Mouse (Mus musculus): ENCODE measurements around the gene Sec14l2.

Gene Sec14l2

DNA sequence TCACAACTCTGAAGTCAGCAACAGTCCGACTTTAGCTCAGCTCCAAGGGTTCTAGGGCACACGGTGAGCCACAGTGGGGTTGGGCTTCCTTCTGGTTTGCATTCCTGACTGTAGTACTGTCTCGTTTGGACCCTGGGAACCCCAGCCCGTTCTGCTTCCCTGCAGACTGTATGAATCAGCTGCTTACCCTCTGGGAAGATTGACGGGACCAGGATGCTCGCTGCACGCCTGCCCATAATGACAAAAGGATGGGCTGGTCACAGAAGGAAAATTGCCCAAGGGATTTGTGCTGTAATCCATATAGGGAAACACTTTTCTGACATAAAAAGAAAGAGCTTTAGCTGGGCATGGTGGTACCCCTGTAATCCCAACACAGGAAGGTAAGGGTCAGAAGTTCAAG is 24.4 kb downstream of the Sec14l2 start:
- WGBS, result 67% methylated on average over 7 of the region's 7 CpGs

DNA sequence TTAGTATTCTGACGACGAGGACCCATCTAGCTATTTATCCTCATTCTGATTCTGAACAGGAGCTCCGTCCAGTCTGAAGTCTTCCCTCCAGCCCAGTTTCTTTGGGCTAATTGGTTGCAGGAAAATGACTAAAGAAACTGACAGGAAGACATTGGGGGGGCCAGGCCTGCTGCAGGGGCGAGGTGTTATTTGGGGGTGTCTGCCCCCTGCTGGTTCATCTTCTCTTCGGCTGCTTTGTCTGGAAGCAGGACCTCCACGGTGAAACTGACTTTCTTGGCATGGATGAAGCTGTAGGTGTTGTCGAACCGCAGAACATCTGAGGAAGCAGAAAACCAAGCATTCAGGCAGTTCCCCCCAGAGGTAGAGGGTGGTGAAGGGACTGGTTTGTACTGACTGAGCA is 25.1 kb downstream of the Sec14l2 start:
- 49% methylated on average over 8 of the region's 8 CpGs for WGBS

DNA sequence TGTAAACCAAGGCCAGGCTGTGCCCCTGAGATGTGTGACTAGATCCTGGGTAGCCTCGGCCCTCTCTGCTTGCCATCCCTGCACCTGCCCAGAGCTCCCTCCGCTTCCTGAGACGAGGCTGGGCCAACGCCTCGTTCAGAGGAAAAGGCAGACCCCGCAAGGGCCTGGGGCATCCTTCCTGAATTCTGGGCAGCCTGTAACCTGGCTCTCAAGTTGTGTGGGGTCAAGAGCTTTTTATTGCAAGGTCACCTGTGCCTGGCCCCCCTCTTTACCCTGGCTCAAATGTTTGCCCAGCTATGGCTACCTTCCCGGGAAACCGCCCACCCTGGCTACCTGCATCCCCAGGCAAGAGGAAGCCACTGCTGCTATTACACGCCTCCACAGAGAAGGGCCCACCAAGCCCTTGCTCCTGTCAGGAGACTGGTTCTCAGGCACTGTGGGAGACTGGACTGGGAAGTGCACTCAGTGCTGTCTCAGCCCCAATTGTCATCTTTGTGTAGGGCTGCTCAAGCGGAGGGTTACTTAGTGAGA is 26.1 kb downstream of the Sec14l2 start:
- 17% methylated on average over 10 of the region's 10 CpGs for WGBS

DNA sequence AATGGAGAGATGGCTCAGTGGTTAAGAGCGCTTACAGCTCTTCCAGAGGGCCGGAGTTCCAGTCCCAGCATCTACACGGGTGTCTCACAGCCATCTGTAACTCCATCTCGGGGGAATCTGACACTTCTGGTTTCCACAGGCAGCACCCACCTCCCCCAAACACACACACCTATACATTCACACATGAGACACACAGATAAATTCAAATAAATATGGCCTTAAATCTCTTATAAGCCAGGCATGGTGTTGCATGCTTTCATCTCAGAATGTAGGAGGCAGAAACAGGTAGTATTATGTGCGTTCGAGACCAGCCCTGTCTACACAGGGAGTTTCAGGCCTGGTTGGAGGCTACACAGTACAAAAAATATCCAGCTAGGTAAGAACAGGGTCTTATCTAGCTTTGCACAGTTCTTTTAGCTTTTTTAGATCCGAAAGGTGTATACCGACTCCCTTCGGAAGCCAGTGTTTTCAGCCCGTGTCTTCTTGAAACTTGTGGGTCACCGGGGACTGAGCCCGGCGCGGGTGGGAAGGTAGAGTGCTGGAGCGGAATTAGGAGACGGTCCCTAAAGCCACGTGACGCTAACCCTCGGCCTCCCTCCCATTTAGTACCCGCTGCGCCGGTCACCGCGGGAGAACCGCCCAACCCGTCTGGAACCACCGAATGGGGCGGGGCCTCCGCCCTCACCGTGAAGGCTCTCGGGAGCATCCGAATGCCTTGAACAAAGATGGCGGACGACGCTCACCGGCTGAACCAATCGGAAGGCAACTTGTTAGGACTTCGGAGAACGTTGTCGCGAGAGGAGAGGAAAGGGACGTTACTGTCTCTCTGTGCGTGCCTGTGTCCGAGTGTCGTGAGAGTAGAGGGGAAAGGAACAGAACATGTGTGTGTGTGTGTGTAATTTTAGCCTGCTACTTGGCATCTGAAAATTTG is 26.9 kb downstream of the Sec14l2 start:
- WGBS, result 2% methylated on average over 45 of the region's 45 CpGs

DNA sequence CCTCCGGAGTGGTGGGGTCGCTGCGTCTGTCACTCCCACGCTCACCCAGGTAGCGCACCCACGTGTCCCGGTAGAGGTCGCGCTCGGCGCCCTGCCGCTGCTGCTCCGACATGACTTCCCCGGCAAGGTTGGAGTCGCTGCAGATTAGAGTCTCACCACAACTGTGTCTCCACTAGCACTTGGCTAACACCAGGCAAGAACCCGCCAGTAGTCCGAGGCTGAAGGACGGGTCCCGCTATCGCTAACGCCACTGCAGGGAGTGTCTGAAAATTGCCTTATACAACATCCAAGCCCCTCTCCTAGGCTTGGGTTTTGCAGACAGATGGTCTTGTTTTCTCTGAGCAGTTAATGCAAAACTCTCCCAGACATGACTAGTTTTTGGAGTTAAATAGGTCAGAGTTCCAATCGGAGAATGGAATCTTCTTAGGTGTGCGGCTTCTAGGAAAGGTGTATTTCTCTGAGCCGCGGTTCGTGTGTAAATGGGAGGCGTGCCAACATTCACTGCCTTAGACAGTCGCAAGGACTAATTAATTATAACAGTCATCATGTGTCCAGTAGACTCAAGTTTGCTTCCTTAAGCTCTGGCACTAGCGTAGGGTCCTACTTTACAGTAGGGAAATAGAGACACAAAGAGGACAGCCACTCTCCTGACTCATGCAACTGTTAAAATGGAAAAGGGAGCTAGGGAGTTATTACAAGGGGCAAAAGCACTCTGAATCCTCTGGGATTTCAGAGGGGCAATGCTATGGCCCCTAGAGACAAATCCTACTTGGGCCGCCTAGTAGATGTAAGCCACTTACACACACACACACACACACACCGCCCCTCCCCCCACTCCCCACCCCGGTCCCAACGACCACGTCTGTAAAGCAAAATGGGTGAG is 27.8 kb downstream of the Sec14l2 start, which contains the start of gene Mtfp1:
Gene Mtfp1 (minus strand): TSS at position 275 of the 883 bp plus-strand sequence.
- WGBS, result 4% methylated on average over 34 of the region's 34 CpGs

DNA sequence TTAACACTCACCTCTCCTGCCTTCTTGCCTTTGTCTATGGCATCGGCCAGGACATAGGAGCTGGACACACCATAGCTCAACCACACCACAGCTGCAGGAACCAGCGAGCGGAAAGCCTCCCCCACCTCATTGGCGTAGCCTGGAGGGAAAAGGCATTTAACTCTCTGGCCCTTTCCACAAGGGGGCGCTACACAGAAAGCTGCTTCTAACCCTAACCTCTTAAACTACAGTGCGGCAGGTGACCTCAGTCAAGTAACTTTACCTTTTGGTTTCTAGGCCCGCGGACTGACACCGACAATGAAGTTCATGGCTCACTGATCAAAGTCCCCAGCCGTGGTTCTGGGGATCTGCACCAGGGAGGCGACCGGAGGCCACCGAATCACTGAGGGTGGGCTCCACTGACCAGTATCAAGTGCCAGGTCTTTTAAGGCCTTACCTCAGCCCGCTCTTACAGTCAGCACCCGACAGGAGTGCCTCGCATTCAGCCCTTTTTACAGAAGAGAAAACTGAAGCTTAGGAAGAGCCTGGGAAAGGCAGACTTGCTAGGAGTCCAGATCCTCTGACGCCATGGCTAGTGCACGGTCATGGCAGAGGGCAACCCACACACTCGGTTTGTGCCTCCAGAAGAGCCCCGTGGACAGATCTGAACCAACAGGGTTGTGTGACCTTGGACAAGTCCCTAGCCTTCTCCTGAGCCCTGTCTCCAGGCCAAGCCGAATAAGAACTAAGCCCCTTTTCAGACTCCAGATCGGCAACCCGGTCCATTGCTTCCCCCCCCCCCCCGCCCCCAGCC is 28.6 kb downstream of the Sec14l2 start:
- WGBS, result 3% methylated on average over 23 of the region's 24 CpGs

DNA sequence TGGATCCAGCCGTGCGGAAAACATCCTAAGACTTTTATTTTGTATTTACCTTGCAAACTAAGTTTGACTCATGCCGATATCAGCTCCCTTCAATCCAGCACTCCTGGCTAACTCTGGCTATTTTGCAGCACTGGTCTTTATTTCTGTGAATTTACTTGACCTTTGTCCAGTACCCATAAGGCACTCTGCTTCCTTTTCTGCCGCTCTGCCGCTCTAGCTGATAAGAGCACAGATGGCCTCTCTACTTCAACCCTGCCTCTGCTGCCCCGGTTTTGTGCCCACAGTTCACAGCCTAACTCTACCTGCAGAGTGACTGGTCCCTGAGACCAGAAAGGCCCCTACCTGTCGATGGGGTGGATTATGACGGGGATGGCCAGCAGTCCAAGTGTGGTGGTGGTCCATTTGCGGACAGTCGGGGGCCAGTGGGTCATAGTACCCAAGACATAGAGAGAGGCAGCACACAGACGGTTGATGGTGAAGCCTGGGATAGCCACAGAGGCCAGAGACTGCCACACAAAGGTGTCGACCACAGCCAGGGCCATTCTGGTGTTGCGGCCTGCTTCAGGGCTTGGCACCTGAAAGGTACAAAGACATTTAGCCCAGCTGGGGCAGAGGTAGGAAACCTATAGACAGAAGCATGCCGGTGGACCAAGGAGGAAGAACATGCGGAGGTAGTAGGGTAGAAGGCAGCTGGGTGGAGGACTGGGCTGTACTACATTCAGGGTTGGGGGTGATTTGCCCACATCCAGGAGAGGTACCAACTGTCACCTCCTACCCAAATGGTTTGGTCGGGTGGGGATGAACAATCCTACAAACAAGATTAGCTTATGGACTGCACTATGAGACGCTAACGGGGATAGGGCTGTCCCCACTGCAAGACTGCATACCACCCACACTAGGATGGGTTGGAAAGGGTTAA is 29.5 kb downstream of the Sec14l2 start:
- 75% methylated on average over 18 of the region's 18 CpGs for whole genome bisulfite sequencing

DNA sequence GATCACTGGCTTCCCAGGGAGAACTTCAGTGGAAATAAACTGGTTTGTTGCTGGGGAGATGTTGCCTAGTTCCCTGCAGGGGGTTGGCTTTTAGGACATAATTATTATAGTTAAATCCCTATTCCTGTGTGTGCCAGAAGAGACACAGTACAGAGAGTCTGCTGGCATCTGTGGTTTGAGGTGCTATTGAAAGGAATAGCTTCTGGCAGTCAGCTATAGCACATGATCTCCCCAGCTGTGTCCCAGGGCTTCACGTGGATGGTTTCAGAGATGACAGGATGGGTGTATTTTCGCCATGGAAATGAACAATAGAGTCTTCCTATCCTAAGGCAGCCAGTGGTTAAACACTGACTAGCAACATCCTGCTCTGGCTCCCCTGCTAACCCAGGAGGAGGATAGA is 35.9 kb downstream of the Sec14l2 start:
- 26% methylated on average over 2 of the region's 2 CpGs for WGBS

DNA sequence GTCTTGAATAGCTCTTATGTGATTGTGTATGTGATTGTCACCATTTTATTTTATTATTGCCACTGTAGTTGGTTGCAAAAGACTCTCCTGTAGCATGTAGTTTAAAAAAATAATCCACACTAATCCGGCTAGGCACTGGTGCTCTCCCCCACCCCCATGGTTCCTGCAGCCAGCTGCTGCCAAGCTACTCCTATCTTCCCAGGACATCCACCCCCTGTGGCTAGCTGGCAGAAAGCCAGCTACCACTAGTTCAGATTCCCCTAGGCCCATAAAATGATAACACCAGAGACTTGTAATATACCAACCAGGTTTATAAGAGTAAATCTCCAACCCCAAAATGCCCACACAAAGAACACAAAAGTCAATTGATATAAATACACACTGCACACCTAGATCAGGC is 37.0 kb downstream of the Sec14l2 start:
- 42% methylated on average over 1 of the region's 1 CpGs for WGBS

DNA sequence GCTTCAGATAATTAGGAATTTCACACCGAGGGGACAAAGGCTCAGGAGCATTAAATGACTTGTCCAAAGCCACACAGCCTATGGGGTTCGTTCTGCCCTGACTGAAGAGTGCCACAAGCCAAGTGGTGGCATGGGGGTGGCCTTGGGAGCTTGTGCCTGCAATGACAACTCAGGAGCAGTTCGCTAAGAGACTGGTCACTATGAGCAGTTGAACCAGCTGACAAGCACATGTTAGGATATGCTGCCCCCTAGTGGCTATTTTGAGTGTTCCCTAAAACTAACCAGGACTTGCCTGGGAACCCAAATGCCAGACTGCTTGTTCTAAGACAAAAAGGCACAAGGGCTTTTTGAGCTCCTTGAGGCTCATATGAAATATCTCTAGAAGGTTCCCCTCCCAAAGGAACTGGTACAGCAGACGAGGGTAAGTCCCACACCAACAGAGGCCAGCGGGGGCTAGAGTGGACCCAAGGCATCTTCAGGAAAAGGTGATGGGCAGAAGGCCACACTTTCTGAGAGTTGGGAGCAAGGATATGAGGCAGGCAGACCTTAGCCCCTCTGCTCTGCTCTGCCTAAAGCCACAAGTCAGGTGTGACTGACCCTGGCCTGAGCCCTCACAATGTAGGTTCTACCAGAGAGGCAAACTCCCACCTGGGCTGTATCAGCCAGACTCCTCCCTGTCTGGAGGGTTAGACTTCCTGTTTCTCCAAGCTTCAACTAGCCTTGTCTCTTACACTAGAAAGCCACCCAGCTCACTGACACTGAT is 39.7 kb downstream of the Sec14l2 start:
- WGBS, result 31% methylated on average over 5 of the region's 5 CpGs

DNA sequence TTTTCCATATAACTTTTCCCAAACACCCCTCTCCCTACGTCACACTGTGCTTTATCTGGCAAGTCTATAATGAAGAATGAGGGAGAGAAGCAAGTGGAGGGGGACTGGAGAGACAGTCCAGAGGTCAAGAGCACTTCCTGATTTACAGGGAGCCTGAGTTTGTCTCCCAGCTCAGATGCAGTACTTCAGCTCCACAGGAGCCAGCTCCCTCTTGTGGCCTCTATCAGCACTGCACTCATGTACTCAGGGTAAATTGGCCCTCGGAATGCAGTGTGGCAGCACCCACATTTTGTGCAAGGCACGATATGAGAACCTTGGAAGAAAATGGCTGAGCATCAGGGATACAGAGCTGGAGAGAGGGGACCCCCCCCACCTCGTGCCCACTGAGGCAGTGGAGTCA is 43.0 kb downstream of the Sec14l2 start:
- WGBS, result 9% methylated on average over 4 of the region's 4 CpGs

DNA sequence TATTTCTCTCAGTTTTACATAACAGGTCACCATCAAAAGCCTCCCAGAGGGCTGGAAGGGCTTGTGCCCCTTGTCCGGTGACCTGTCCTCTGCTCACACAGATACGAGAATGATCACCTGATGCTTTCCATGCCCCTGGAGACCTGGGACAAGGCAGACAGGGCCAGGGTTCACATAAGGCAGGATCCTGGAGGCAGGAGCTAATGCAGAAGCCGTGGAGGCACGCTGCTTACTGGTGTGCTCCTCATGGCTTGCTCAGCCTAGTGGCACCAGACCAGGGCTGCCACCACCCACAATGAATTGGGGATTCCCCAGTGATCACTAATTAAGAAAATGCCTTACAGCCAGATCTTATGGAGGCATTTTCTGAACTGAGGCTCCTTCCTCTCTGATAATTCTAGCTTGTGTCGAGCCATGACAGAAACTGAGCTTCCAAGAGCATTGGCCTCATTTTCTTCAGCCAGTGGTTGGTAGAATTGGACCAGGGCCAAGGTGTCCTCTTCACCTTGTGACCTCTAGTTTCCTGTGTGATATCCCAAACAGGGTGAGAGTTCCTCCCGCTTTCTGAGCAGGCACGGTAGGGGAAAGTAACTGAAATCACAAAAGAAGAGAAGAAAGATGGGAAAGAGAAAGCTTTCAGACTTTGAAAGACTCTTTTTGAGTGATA is 44.8 kb downstream of the Sec14l2 start:
- WGBS, result 84% methylated on average over 7 of the region's 7 CpGs

DNA sequence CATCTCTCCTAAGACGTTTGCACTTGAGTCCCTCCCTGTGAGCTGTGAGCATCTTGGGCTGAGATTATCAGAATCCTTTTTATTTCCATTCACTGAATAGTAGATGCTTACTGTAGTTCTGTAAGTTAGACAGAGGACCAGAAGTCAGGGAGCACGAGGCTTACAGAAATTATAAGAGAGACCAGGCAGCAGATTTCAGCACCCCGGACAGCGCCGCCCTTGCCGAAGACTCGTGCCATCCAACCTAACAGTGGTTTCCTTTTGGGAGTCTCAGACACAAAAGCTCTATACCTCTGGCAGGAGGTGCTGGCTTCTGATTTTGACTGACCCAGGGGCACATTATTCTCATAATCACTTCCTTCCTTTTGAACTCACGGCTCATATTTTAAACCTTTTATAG is 46.6 kb downstream of the Sec14l2 start:
- WGBS, result 52% methylated on average over 8 of the region's 8 CpGs

DNA sequence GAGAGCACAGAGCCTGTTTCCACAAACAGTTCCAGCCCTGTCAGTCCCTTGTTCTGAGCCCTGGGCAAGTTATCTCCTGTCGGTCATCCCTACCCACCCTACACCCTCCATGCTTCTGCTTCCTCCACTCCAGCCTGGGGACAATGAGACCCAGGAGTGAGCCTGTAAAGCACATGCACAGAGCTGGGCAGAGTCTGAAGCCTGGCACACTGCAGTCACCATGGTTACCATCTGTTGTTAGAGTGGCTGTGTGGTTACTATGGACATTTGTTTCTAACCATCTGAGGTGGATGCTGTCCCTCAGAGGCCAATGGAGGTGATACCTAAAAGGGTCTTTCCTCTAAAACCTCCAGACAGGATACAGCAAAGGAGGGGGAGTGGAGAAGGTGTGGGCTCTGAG is 53.6 kb downstream of the Sec14l2 start:
- 38% methylated on average over 1 of the region's 1 CpGs for WGBS

DNA sequence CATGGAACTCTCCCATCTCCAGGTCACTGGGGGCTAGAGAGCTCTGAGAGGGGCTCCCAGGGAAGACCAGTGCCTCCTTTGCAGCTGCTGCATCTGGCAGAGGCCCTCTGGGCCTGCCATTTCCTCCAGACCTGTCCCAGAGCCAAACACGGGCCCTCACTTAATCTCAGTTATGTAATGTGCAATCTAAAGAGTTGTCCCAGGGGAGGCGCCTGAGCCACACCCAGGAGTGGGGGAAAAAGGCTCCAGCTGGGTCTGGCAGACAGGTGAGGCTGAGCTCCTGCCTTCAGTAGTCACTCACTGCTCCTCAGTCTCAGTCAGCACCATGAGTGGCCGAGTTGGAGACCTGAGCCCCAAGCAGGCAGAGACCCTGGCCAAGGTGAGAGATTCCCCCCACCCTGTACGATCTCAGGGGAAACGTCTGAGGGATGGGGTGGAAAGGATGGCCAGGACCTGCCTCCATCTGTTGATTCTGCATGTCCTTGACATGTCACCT is 58.5 kb downstream of the Sec14l2 start, which contains the start of gene Sec14l3:
Gene Sec14l3 (plus strand): TSS at position 215 of the 496 bp plus-strand sequence.
- 78% methylated on average over 5 of the region's 5 CpGs for WGBS

DNA sequence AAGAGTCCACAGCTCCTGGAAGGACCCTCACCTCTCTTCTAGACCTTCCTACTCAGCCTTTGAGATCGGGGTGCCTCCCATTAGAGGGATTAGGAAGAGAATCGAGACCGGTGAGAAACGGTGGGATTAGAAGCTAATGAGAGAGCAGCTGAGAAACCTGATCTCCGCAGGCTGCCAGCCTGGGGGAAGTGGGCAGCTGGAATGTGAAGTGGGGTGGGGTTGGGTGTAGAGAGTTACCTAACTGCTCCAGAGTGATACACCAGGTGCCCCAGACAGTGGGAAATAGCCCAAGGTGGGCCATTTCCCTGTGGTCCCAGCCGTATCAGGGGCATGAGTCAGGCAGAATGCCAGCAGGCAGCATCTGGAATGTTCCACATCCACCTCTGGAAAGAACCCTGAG is 60.2 kb downstream of the Sec14l2 start:
- 48% methylated on average over 6 of the region's 6 CpGs for WGBS

DNA sequence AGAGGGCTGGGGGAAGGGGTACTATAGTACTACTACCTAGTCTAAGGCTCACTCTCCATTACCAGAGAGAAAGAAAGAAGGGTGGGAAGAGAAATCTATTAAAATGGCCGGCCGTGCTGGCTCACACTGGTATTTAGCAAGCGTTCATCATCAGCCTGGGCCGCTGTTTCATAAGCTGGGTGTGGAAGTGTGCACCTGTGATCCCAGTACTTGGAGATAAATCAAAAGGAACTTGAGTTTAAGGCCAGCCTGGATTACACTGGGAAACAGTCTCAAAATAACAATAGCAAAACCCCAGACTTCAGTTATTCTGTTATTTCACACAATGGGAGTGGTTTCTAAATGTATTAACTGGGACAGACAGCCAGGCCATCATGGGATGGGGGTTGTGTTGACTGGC is 60.7 kb downstream of the Sec14l2 start:
- WGBS, result 93% methylated on average over 4 of the region's 4 CpGs

DNA sequence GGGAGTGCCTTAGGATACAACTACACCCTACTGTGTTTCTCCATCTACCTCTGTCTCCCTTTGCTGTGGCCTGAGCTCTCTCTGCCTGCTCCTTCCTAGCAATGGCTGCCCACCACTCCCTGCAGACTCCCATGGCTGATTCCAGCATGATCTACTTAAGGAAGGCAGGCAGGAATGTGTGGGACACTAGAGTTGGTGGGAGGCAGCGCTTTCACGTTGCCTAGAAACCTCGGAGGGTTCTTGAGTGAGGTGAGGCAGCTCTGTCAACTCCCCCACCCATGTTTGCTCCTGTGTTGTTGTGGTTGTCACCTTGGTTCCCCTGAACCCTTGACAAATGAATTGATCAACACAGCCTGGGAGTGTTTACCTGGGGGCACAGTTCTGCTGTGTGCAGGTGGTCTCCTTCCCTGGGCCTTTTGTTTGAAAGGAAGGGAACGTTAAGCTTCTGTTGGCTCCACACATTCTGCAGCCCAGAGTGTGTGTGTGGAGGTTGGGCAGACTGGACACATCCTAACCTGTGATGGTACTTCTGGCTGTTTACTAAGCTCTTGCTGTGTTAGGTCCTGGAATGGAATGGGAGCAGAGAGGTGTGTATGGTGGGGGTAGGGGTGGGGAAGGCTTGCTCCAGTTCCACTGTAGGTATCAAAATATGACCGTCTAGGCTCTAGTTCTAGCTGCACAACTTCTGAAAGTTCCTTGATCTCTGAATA is 62.2 kb downstream of the Sec14l2 start:
- 52% methylated on average over 5 of the region's 5 CpGs for WGBS

All from cerebral cortex, adult 2 months (tissue).